Mouse (Mus musculus): ENCODE measurements at regions not wholly inside any gene's neighbourhood (a gene's known extent, or its start where the extent isn't known, plus 50 kb on each side); places are given as distances from the start of the nearest gene placed in this dataset.

GRCm38 (mm10) chr4:93935692-93936091 lies 600.4 kb upstream of the Tusc1 start:
- no peak for TF ChIP-seq GATA4 (IDR thresholded peaks at IDR 0.05; ENCODE audit: insufficient replicate concordance, low read length)

- no peak for TF ChIP-seq GATA4 (IDR thresholded peaks at IDR 0.05; ENCODE audit: insufficient replicate concordance, low read length)
Observed at GRCm38 (mm10) chr4:93927117-93927516, 591.8 kb upstream of the Tusc1 start.

- TF ChIP-seq GATA4 (IDR thresholded peaks at IDR 0.05; ENCODE audit: insufficient replicate concordance, low read length) = no peak
Observed at GRCm38 (mm10) chr4:93924402-93924801, 589.1 kb upstream of the Tusc1 start.

GRCm38 (mm10) chr4:93886631-93887030 lies 551.3 kb upstream of the Tusc1 start:
- no peak for TF ChIP-seq GATA4 (IDR thresholded peaks at IDR 0.05; ENCODE audit: insufficient replicate concordance, low read length)

GRCm38 (mm10) chr4:93881318-93881717 lies 546.0 kb upstream of the Tusc1 start:
- TF ChIP-seq GATA4 (IDR thresholded peaks at IDR 0.05; ENCODE audit: insufficient replicate concordance, low read length) = no peak

GRCm38 (mm10) chr4:93879351-93879872 lies 544.1 kb upstream of the Tusc1 start:
- TF ChIP-seq GATA4 (IDR thresholded peaks at IDR 0.05; ENCODE audit: insufficient replicate concordance, low read length) = no peak

- TF ChIP-seq GATA4 (IDR thresholded peaks at IDR 0.05; ENCODE audit: insufficient replicate concordance, low read length) = no peak
Observed at GRCm38 (mm10) chr4:93873271-93873670, 538.0 kb upstream of the Tusc1 start.

GRCm38 (mm10) chr4:93853451-93853850 lies 518.1 kb upstream of the Tusc1 start:
- TF ChIP-seq GATA4 (IDR thresholded peaks at IDR 0.05; ENCODE audit: insufficient replicate concordance, low read length) = no peak

- no peak for TF ChIP-seq GATA4 (IDR thresholded peaks at IDR 0.05; ENCODE audit: insufficient replicate concordance, low read length)
Observed at GRCm38 (mm10) chr4:93849178-93849577, 513.9 kb upstream of the Tusc1 start.

- TF ChIP-seq GATA4 (IDR thresholded peaks at IDR 0.05; ENCODE audit: insufficient replicate concordance, low read length) = no peak
Observed at GRCm38 (mm10) chr4:93830701-93831100, 495.4 kb upstream of the Tusc1 start.

GRCm38 (mm10) chr4:93793104-93793503 lies 457.8 kb upstream of the Tusc1 start:
- no peak for TF ChIP-seq GATA4 (IDR thresholded peaks at IDR 0.05; ENCODE audit: insufficient replicate concordance, low read length)

GRCm38 (mm10) chr4:93790157-93790556 lies 454.8 kb upstream of the Tusc1 start:
- TF ChIP-seq GATA4 (IDR thresholded peaks at IDR 0.05; ENCODE audit: insufficient replicate concordance, low read length) = no peak

- TF ChIP-seq GATA4 (IDR thresholded peaks at IDR 0.05; ENCODE audit: insufficient replicate concordance, low read length) = no peak
Observed at GRCm38 (mm10) chr4:93754497-93754896, 419.2 kb upstream of the Tusc1 start.

- TF ChIP-seq GATA4 (IDR thresholded peaks at IDR 0.05; ENCODE audit: insufficient replicate concordance, low read length) = no peak
Observed at GRCm38 (mm10) chr4:93746326-93746725, 411.0 kb upstream of the Tusc1 start.

GRCm38 (mm10) chr4:93713711-93714110 lies 378.4 kb upstream of the Tusc1 start:
- TF ChIP-seq GATA4 (IDR thresholded peaks at IDR 0.05; ENCODE audit: insufficient replicate concordance, low read length) = no peak

- no peak for TF ChIP-seq GATA4 (IDR thresholded peaks at IDR 0.05; ENCODE audit: insufficient replicate concordance, low read length)
Observed at GRCm38 (mm10) chr4:93676403-93677039, 341.2 kb upstream of the Tusc1 start.
